Mouse (Mus musculus): ENCODE data around the gene Prss2. TPM values are rescaled to one million over a fixed set of nuclear protein-coding genes. Genes with fewer than 3 reads are reported as not detected.
"Not testable (repeated sequence)": the region's sequence is repeated elsewhere in the genome, so short reads cannot be mapped to it uniquely, and the experiment has no call there.

Prss2 gene
- polyA plus RNA-seq, 1 experiment from 2014 or later, result 141 TPM

DNA sequence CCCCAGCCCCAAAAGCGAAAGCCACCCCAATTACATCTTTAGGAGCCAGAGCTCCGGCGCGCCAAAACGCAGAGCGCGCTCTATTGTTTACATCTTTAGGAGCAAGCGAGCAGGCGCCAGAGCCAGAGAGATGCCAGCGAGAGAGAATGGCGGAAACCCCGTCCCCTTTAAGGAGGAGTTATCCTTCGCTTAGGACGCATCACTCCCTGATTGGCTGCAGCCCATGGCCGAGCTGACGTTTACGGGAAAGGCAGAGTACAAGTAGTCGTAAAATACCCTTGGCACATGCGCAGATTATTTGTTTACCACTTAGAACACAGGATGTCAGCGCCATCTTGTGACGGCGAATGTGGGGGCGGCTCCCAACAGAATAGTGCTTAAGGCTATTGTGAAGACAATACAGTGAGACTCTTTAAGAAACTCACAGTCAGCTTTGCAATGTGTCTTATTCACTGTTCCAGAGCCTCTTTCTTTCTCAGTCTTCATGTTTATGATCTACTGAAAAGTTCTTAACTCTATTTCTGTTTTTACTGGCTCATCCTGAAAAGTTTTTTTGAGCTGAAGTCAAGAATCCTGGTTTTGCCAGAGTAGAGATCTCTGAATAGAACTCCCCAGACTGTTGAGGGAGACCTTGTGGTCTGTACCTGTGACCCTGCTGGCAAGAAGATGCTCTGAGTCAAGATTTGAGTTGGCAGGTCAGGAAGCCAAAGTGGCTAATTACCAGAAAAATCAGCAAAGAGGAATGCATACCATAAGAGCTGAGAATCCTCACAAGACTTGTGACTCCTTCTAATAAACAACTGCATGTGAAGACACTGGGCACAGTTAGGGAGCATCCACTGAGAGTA lies 41.7 kb downstream of the Prss2 start:
- not testable (repeated sequence) for H3K9ac ChIP-seq (ENCODE audit: low read depth, low read length); H3K9me3 ChIP-seq (ENCODE audit: control insufficient read depth, low read length); H3K36me3 ChIP-seq (ENCODE audit: control insufficient read depth, insufficient read depth, low read length); H3K4me1 ChIP-seq (ENCODE audit: control insufficient read depth, insufficient read depth, low read length); H3K27ac ChIP-seq (ENCODE audit: low read length); H3K4me3 ChIP-seq (ENCODE audit: low read length); ATAC-seq; H3K27me3 ChIP-seq (replicated peaks; ENCODE audit: control insufficient read depth, insufficient read depth, low read length)
- 0 out of 2 replicates have a peak overlapping the region, but pooled peaks have one; percentile 3 for H3K4me2 ChIP-seq (ENCODE audit: low read depth, low read length)
- 55% methylated on average over 4 of the region's 23 CpGs for WGBS

GRCm38 (mm10) chr6:41565261-41565660 lies 43.7 kb downstream of the Prss2 start:
- no peaks in the 10 kb centered on the region for H3K4me1 ChIP-seq (ENCODE audit: control insufficient read depth, insufficient read depth, low read length)
- no peak overlapping the region for H3K27ac ChIP-seq (ENCODE audit: low read length)
- H3K4me3 ChIP-seq (ENCODE audit: low read length), result no peak overlapping the region
- no peak overlapping the region for H3K9ac ChIP-seq (ENCODE audit: low read depth, low read length)
- WGBS, result 83% methylated on average over 1 of the region's 1 CpGs
- no peak overlapping the region for H3K4me2 ChIP-seq (ENCODE audit: low read depth, low read length)
- H3K27me3 ChIP-seq (replicated peaks; ENCODE audit: control insufficient read depth, insufficient read depth, low read length), result no peaks in the 10 kb centered on the region
- no peaks in the 10 kb centered on the region for H3K36me3 ChIP-seq (ENCODE audit: control insufficient read depth, insufficient read depth, low read length)
- no peaks in the 10 kb centered on the region for H3K9me3 ChIP-seq (ENCODE audit: control insufficient read depth, low read length)
- ATAC-seq, result no peak

DNA sequence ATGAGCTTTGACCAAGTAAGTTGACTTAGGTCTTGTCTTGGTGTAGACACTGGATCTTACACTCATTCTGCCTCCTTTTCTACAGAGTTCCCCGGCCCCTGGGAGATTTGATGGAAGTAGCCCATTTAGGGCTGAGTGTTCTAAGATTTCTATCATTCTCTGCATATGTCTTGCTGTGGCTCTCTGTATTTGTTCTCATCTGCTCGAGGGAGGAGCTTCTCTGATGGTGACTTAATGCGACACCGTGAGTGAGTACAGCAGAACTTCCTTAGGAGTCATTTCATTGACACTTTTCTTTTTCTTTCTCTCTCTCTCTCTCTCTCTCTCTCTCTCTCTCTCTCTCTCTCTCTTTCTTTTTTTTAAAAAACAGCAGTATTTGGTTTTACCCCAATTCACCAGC lies 45.4 kb downstream of the Prss2 start:
- WGBS, result 83% methylated on average over 4 of the region's 4 CpGs
- Histone ChIP-seq H3K27me3 (replicated peaks; ENCODE audit: control insufficient read depth, insufficient read depth, low read length) (no peaks in the 10 kb centered on the region), H3K4me1 (ENCODE audit: control insufficient read depth, insufficient read depth, low read length) (no peaks in the 10 kb centered on the region), H3K9me3 (ENCODE audit: control insufficient read depth, low read length) (no peaks in the 10 kb centered on the region), H3K4me2 (ENCODE audit: low read depth, low read length) (no peak overlapping the region), H3K4me3 (ENCODE audit: low read length) (no peak overlapping the region), H3K9ac (ENCODE audit: low read depth, low read length) (no peak overlapping the region), H3K36me3 (ENCODE audit: control insufficient read depth, insufficient read depth, low read length) (no peaks in the 10 kb centered on the region), H3K27ac (ENCODE audit: low read length) (no peak overlapping the region)
- no peak for ATAC-seq

DNA sequence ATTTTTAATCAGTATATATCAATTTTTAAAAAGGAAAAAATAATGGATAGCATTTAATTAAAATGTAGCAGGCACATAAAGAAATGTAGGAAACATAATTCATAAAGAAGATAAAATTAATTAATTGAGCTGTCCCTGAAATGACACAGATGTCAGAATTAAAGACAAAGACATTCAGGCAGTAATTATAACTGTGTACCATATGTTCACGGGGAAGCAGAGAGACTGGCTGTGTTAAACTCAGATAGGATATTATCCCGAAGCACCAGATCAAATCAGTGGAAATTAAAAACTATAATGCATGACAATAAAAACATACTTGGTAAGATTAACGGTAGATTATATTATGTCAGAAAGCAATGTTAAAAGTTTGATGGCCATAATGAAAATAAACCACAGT lies 47.5 kb downstream of the Prss2 start:
- 80% methylated on average over 3 of the region's 3 CpGs for WGBS
- no peak overlapping the region for H3K4me3 ChIP-seq (ENCODE audit: low read length)

More for the DNA sequence above, 47.5 kb downstream of the Prss2 start:
- Histone ChIP-seq H3K4me2 (ENCODE audit: low read depth, low read length) (no peak overlapping the region), H3K36me3 (ENCODE audit: control insufficient read depth, insufficient read depth, low read length) (no peaks in the 10 kb centered on the region), H3K27ac (ENCODE audit: low read length) (no peak overlapping the region), H3K9ac (ENCODE audit: low read depth, low read length) (no peak overlapping the region), H3K9me3 (ENCODE audit: control insufficient read depth, low read length) (no peaks in the 10 kb centered on the region), H3K4me1 (ENCODE audit: control insufficient read depth, insufficient read depth, low read length) (no peaks in the 10 kb centered on the region), H3K27me3 (replicated peaks; ENCODE audit: control insufficient read depth, insufficient read depth, low read length) (no peaks in the 10 kb centered on the region)
- ATAC-seq, result no peak

Other genes with a start within 250 kb of the Prss2 start
- 30.3 and 58.1 TPM in 2 replicates for gene Try4, start 219.5 kb upstream of the Prss2 start, polyA plus RNA-seq (2015; fragmentation: Nextera tagmentation; extraction: Ambion mirVana)
- 132 and 195 TPM in 2 replicates for gene Try5, start 204.9 kb upstream of the Prss2 start, polyA plus RNA-seq (2015; fragmentation: Nextera tagmentation; extraction: Ambion mirVana)
- gene Try10, start 167.7 kb upstream of the Prss2 start, polyA plus RNA-seq (2015; fragmentation: Nextera tagmentation; extraction: Ambion mirVana), result 194 and 223 TPM in 2 replicates
- gene Prss3, start 144.1 kb upstream of the Prss2 start, polyA plus RNA-seq (2015; fragmentation: Nextera tagmentation; extraction: Ambion mirVana), result 87.7 and 123 TPM in 2 replicates
- gene Gm5771, start 129.4 kb upstream of the Prss2 start, polyA plus RNA-seq (2015; fragmentation: Nextera tagmentation; extraction: Ambion mirVana), result 98.0 and 153 TPM in 2 replicates
- gene Gm10334, start 75.6 kb upstream of the Prss2 start, polyA plus RNA-seq (2015; fragmentation: Nextera tagmentation; extraction: Ambion mirVana), result 63.0 and 104 TPM in 2 replicates
- 314 and 441 TPM in 2 replicates for gene Prss1, start 62.9 kb upstream of the Prss2 start, polyA plus RNA-seq (2015; fragmentation: Nextera tagmentation; extraction: Ambion mirVana)
- gene Ephb6, start 83.7 kb downstream of the Prss2 start, polyA plus RNA-seq (2015; fragmentation: Nextera tagmentation; extraction: Ambion mirVana), result 6.6 and 7.4 TPM in 2 replicates
- 0.29 and 0.35 TPM in 2 replicates for gene Trpv6, start 114.6 kb downstream of the Prss2 start, polyA plus RNA-seq (2015; fragmentation: Nextera tagmentation; extraction: Ambion mirVana)
- 0.11 and 0.13 TPM in 2 replicates for gene Trpv5, start 159.0 kb downstream of the Prss2 start, polyA plus RNA-seq (2015; fragmentation: Nextera tagmentation; extraction: Ambion mirVana)
- gene Llcfc1, start 162.6 kb downstream of the Prss2 start, polyA plus RNA-seq (2015; fragmentation: Nextera tagmentation; extraction: Ambion mirVana), result 1.1 and 1.6 TPM in 2 replicates
- 3.4 and 5.5 TPM in 2 replicates for gene Kel, start 182.6 kb downstream of the Prss2 start, polyA plus RNA-seq (2015; fragmentation: Nextera tagmentation; extraction: Ambion mirVana)

Measured in intestine, embryonic 16.5 days (tissue).